Mouse (Mus musculus) lung, postnatal 0 days (tissue): Measurements from ENCODE around the gene Krtap9-3.

Experiments
- CTCF ChIP-seq: IDR thresholded peaks from 2 replicates; pipeline ENCODE4 v1.5.1; 2016; ENCODE audit warnings: antibody characterized with exemption, mild to moderate bottlenecking
- EP300 ChIP-seq: IDR thresholded peaks from 2 replicates; pipeline ENCODE4 v1.6.1; 2016; ENCODE audit warnings: antibody characterized with exemption, mild to moderate bottlenecking, control low read depth

GRCm38 (mm10) chr11:99634653-99635134, 36.8 kb upstream of the Krtap9-3 start, which contains the start of gene Krtap4-2:
- TF ChIP-seq CTCF (no peak), EP300 (no peak)
